Mouse (Mus musculus) kidney, embryonic 14.5 days (tissue): ENCODE data around the gene Tagln3. TPM values are rescaled to one million over a fixed set of nuclear protein-coding genes. Genes with fewer than 3 reads are reported as not detected.

Source experiments
- ATAC-seq: fragments of 200-750 bp; cut with Nextera tagmentation; 2 replicates; pipeline ENCODE4 v1.8.0; 2017; ENCODE audit warnings: moderate number of reproducible peaks, mild to moderate bottlenecking, moderate TSS enrichment, moderate library complexity; ENCODE audit not compliant: low FRiP score, low TSS enrichment
- H3K27ac ChIP-seq: fragments of 300-500 bp; sonication (generic); 2 replicates; pipeline ENCODE4 v1.5.1; 2014; ENCODE audit warnings: low read depth, mild to moderate bottlenecking, low read length, moderate library complexity, mixed read lengths
- H3K27me3 ChIP-seq: fragments of 300-500 bp; sonication (generic); 2 replicates; pipeline ENCODE4 v1.6.1; 2014; ENCODE audit warnings: mild to moderate bottlenecking, low read length; ENCODE audit not compliant: control insufficient read depth, insufficient read depth
- H3K36me3 ChIP-seq: fragments of 300-500 bp; sonication (generic); 2 replicates; pipeline ENCODE4 v1.6.1; 2014; ENCODE audit warnings: low read length, mixed read lengths; ENCODE audit not compliant: control insufficient read depth, insufficient read depth
- H3K4me1 ChIP-seq: fragments of 300-500 bp; sonication (generic); 2 replicates; pipeline ENCODE4 v1.6.1; 2014; ENCODE audit warnings: low read length, mixed read lengths; ENCODE audit not compliant: control insufficient read depth, insufficient read depth
- H3K4me2 ChIP-seq: fragments of 300-500 bp; sonication (generic); replicated peaks from 2 replicates; pipeline ENCODE4 v1.6.1; 2014; ENCODE audit warnings: low read depth, mild to moderate bottlenecking, low read length
- H3K4me3 ChIP-seq: fragments of 300-500 bp; sonication (generic); 2 replicates; pipeline ENCODE4 v1.5.1; 2014; ENCODE audit warnings: mild to moderate bottlenecking, low read length
- H3K9ac ChIP-seq: fragments of 300-500 bp; sonication (generic); 2 replicates; pipeline ENCODE4 v1.6.1; 2014; ENCODE audit warnings: low read depth, mild to moderate bottlenecking, low read length, moderate library complexity
- H3K9me3 ChIP-seq: fragments of 300-500 bp; sonication (generic); 2 replicates; pipeline ENCODE4 v1.6.1; 2016; ENCODE audit warnings: low read length; ENCODE audit not compliant: control insufficient read depth
- WGBS: fragments of 180-500 bp; shearing (Covaris S2); extraction: QIAGEN DNeasy Blood & Tissue Kit; methylation state at CpG from one replicate; pipeline ENCODE4 v1.1.7; 2014; 5-methylcytosine and 5-hydroxymethylcytosine counted together
- polyA plus RNA-seq: library from polyadenylated mRNA; unstranded; fragments of >200 nt; fragmentation: Nextera tagmentation; extraction: Ambion mirVana; gene quantifications from 2 replicates; pipeline ENCODE4 v1.2.1, GENCODE M21; 2014

The Tagln3 gene
- polyA plus RNA-seq, 1 experiment from 2014 or later = 8.5 TPM

GRCm38 (mm10) chr16:45758726-45759269 is 34.4 kb upstream of the Tagln3 start:
- Histone ChIP-seq H3K27ac (no peak overlapping the region), H3K36me3 (peaks cover 52% of the 10 kb centered on the region), H3K9me3 (no peaks in the 10 kb centered on the region), H3K4me3 (no peak overlapping the region), H3K4me2 (no peak overlapping the region), H3K27me3 (no peaks in the 10 kb centered on the region), H3K9ac (no peak overlapping the region), H3K4me1 (no peaks in the 10 kb centered on the region)
- ATAC-seq = no peak
- WGBS = 71% methylated on average over 9 of the region's 9 CpGs

GRCm38 (mm10) chr16:45757421-45758078 is 33.1 kb upstream of the Tagln3 start:
- Histone ChIP-seq H3K9ac (no peak overlapping the region), H3K4me1 (no peaks in the 10 kb centered on the region), H3K4me2 (no peak overlapping the region), H3K27ac (peak overlapping the region; percentile 69), H3K9me3 (no peaks in the 10 kb centered on the region), H3K27me3 (no peaks in the 10 kb centered on the region), H3K4me3 (no peak overlapping the region), H3K36me3 (peaks cover 40% of the 10 kb centered on the region)
- no peak for ATAC-seq
- WGBS = 77% methylated on average over 12 of the region's 12 CpGs

DNA sequence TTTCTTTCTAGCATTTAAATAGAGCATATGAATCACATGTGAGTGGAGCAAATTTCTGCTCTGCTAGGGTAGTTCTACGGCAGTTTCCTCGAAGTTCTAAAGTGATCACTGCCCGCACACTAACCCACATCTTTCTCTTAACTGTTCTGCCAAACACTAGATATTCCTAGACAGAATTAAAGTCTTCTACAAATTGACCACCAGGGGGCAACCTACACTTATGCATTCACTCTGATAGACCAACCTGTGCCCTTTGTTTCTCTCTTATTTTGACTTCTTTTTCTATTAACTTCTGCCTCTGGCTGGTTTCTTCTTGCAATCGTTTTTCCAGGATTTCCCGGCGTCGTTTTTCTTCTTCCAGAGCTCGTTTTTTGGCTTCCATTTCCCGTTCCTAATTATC is 32.4 kb upstream of the Tagln3 start:
- Histone ChIP-seq H3K9ac (no peak overlapping the region), H3K4me1 (no peaks in the 10 kb centered on the region), H3K27me3 (no peaks in the 10 kb centered on the region), H3K9me3 (no peaks in the 10 kb centered on the region), H3K4me2 (no peak overlapping the region), H3K36me3 (peaks cover 44% of the 10 kb centered on the region), H3K27ac (no peak overlapping the region), H3K4me3 (no peak overlapping the region)
- 40% methylated on average over 9 of the region's 9 CpGs for WGBS
- ATAC-seq = peak; percentile 64; the same call in 1 of the 2 replicates

DNA sequence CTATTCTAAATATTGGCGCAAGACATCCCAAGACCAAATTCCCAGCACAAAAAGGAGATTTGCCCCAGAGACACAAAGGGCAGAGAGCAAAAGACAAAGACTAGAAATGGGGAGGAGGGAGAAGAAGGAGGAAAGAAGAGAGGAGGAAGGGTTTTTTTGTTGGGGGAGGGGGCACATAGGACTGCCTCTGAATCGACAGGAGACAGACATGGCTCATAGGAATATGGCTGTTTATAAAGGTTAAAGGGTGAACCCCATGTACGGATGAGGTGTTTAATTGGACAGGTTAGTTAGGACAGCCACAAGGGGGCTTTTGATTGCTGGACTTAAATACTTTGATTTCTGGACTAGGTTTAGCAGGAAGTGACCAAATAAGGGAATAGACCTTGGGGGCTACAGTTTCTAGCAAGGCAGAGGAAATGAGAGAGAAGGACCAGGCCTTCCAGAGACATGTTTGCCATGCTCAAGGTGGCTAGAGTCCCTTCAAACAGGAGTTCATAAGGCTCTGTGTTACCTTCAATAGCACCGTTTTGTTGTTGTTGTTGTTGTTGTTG is 19.3 kb upstream of the Tagln3 start:
- Histone ChIP-seq H3K36me3 (peaks cover 28% of the 10 kb centered on the region), H3K4me3 (peak overlapping the region; percentile 74; the same call in 1 of the 2 replicates), H3K9ac (no peak overlapping the region), H3K4me2 (peak overlapping the region; percentile 40), H3K27ac (peak overlapping the region; percentile 30), H3K27me3 (no peaks in the 10 kb centered on the region), H3K9me3 (no peaks in the 10 kb centered on the region), H3K4me1 (peaks cover 10% of the 10 kb centered on the region; the same call in 1 of the 2 replicates)
- ATAC-seq = no peak
- WGBS = 68% methylated on average over 4 of the region's 4 CpGs

DNA sequence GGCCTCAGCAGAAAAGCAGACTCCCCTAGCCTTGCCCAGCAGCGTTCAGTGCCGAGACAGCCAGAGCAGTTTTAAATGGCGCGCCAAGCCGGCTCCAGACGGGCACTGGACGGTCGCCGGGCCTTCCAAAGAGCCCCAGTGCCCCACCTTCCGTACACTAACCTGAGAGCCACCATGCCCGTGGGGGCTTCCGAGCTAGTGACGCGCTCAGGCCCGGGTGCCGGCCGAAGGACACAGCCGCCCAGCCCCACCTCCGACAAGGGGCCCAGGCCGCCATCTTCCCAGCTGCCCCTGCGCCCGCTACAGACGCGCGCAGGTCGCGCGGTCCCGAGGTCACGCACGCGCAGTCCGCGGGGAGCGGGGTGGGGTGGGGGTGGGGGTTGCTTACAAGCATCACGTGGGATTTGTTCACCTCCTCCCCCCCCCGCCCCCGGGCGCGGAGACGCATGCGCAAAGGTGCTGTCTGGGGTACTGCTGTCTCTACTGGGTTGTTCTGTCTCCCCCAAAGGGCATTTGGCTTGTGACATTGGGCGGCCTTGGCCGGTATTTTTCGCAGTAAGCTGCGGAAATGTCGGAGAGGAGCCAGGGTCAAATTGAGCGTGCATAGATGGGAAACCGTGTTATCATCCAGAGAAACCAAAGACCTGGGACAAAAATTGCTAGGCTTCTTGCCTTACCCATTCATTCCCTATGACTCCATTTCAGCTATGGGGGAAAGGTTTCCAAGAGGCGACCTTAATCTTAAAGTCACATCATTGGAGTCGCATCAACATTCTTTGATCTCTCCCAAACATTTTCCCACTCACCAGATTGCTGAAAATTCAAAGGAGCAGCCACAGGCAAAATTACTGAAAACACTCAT is 18.4 kb upstream of the Tagln3 start, which contains the start of gene Abhd10:
TSS of gene Abhd10 (minus strand) at position 341 of the 862 bp plus-strand sequence.
- H3K9ac ChIP-seq = peak within 1 kb of the TSS; percentile 84
- WGBS = under 1% methylated on average over 51 of the region's 51 CpGs
- peak; percentile 99 for ATAC-seq

GRCm38 (mm10) chr16:45737880-45738279 is 13.5 kb upstream of the Tagln3 start:
- no peaks in the 10 kb centered on the region for H3K9me3 ChIP-seq
- H3K27ac ChIP-seq = no peak overlapping the region
- H3K9ac ChIP-seq = no peak overlapping the region
- H3K4me1 ChIP-seq = peaks cover 4% of the 10 kb centered on the region; the same call in 1 of the 2 replicates
- no peaks in the 10 kb centered on the region for H3K27me3 ChIP-seq
- ATAC-seq = no peak
- WGBS = 86% methylated on average over 8 of the region's 8 CpGs
- H3K4me2 ChIP-seq = no peak overlapping the region
- no peak overlapping the region for H3K4me3 ChIP-seq
- H3K36me3 ChIP-seq = peaks cover 45% of the 10 kb centered on the region

More for the DNA sequence above, 18.4 kb upstream of the Tagln3 start, which contains the start of gene Abhd10:
- Histone ChIP-seq H3K27ac (peak within 1 kb of the TSS; percentile 89), H3K36me3 (peaks cover 19% of the 10 kb centered on the region), H3K4me3 (peak within 1 kb of the TSS; percentile 74), H3K9me3 (no peaks in the 10 kb centered on the region), H3K4me1 (peaks cover 10% of the 10 kb centered on the region; the same call in 1 of the 2 replicates), H3K4me2 (peak within 1 kb of the TSS; percentile 40), H3K27me3 (no peaks in the 10 kb centered on the region)

DNA sequence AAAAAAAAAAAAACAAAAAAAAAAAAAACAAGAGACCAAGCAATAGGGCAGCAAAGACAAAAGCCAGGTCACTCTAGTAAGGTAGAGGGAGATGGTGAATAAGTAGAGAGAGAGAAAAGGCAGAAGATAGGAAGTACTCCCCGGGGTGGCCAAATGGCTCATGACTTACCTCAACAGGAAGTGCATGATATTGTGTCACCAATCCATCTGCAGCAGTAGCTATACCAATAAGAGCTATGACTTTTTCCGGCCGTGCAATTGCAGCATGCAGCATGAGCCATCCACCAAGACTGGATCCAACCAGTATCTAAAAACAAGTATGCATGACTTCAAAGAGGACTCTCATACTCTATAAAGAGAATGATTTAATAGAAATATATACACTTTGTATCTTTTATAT is 12.3 kb upstream of the Tagln3 start:
- Histone ChIP-seq H3K27ac (no peak overlapping the region), H3K9ac (no peak overlapping the region), H3K4me2 (no peak overlapping the region), H3K27me3 (no peaks in the 10 kb centered on the region), H3K9me3 (no peaks in the 10 kb centered on the region), H3K4me3 (no peak overlapping the region), H3K36me3 (peaks cover 51% of the 10 kb centered on the region), H3K4me1 (peaks cover 4% of the 10 kb centered on the region; the same call in 1 of the 2 replicates)
- ATAC-seq = no peak
- WGBS = 91% methylated on average over 3 of the region's 3 CpGs

GRCm38 (mm10) chr16:45729163-45729562 is 4.8 kb upstream of the Tagln3 start:
- Histone ChIP-seq H3K4me1 (peaks cover 3% of the 10 kb centered on the region; the same call in 1 of the 2 replicates), H3K36me3 (peaks cover 35% of the 10 kb centered on the region), H3K4me3 (no peak overlapping the region), H3K27ac (no peak overlapping the region), H3K9me3 (no peaks in the 10 kb centered on the region), H3K4me2 (no peak overlapping the region), H3K27me3 (no peaks in the 10 kb centered on the region), H3K9ac (no peak overlapping the region)
- WGBS = 89% methylated on average over 5 of the region's 5 CpGs
- no peak for ATAC-seq
